Mouse (Mus musculus) T-helper 1 cell (primary cell): ENCODE results near the gene Xpo1.

Source experiments
- in situ Hi-C: fragments of 300-600 bp; cut with MboI, MseI; formaldehyde crosslinking; loops from one replicate; pipeline ENCODE4 v1.15.1; 2025; ENCODE audit warnings: high pct_unique_total_duplicates

The Xpo1 gene

GRCm38 (mm10) chr11:23255427-23256193, at the start of gene Xpo1:
Gene Xpo1, plus strand, starts transcription at chr11:23256041.
- in situ Hi-C loops, result no loop called here

GRCm38 (mm10) chr11:23209717-23210116, 46.1 kb upstream of the Xpo1 start:
- in situ Hi-C loops, result no loop called here

GRCm38 (mm10) chr11:23210590-23211510, 45.0 kb upstream of the Xpo1 start:
- in situ Hi-C loops, result no loop called here

- in situ Hi-C loops, result no loop called here
Measured at GRCm38 (mm10) chr11:23217430-23217829, 38.4 kb upstream of the Xpo1 start.

- in situ Hi-C loops, result no loop called here
Measured at GRCm38 (mm10) chr11:23236015-23236414, 19.8 kb upstream of the Xpo1 start.

- in situ Hi-C loops, result no loop called here
Measured at GRCm38 (mm10) chr11:23253931-23254330, 1.9 kb upstream of the Xpo1 start.

- in situ Hi-C loops, result no loop called here
Measured at GRCm38 (mm10) chr11:23254548-23254947, 1.3 kb upstream of the Xpo1 start.

- in situ Hi-C loops, result no loop called here
Measured at GRCm38 (mm10) chr11:23255053-23255426, 801 bp upstream of the Xpo1 start.

- in situ Hi-C loops, result no loop called here
Measured at GRCm38 (mm10) chr11:23256194-23256802, 457 bp downstream of the Xpo1 start.

GRCm38 (mm10) chr11:23256803-23257704, 1.2 kb downstream of the Xpo1 start:
- in situ Hi-C loops, result no loop called here

- in situ Hi-C loops, result no loop called here
Measured at GRCm38 (mm10) chr11:23259073-23259472, 3.2 kb downstream of the Xpo1 start.

GRCm38 (mm10) chr11:23259481-23259880, 3.6 kb downstream of the Xpo1 start:
- in situ Hi-C loops, result no loop called here

GRCm38 (mm10) chr11:23260186-23260585, 4.3 kb downstream of the Xpo1 start:
- in situ Hi-C loops, result no loop called here

- in situ Hi-C loops, result no loop called here
Measured at GRCm38 (mm10) chr11:23261490-23261889, 5.6 kb downstream of the Xpo1 start.

GRCm38 (mm10) chr11:23264949-23265348, 9.1 kb downstream of the Xpo1 start:
- in situ Hi-C loops, result loop anchor here (5.0 kb wide), 1 partner anchor 123 kb away; no protein-coding TSS in a partner anchor

- in situ Hi-C loops, result loop anchor here (5.0 kb wide), 1 partner anchor 265 kb away; the partner anchor contains the start of gene Fam161a
Measured at GRCm38 (mm10) chr11:23271770-23272724, 16.2 kb downstream of the Xpo1 start.

- in situ Hi-C loops, result loop anchor here (25.0 kb wide), 1 partner anchor 137 kb away; no protein-coding TSS in a partner anchor
Measured at GRCm38 (mm10) chr11:23275780-23276179, 19.9 kb downstream of the Xpo1 start.

- in situ Hi-C loops, result loop anchor here (25.0 kb wide), 1 partner anchor 128 kb away; no protein-coding TSS in a partner anchor
Measured at GRCm38 (mm10) chr11:23284469-23284868, 28.6 kb downstream of the Xpo1 start.

GRCm38 (mm10) chr11:23288866-23289265, 33.0 kb downstream of the Xpo1 start:
- in situ Hi-C loops, result loop anchor here (25.0 kb wide), 1 partner anchor 123 kb away; no protein-coding TSS in a partner anchor
